Mouse (Mus musculus): ENCODE data around the gene Pex14. TPM values are rescaled to one million over a fixed set of nuclear protein-coding genes. Genes with fewer than 3 reads are reported as not detected.
A peak's percentile ranks its signal among the peaks of the same experiment; 100 is the strongest.

Gene Pex14
- total RNA-seq (2021), result 10 to 100 TPM; 26.5 to 27.2 TPM

DNA sequence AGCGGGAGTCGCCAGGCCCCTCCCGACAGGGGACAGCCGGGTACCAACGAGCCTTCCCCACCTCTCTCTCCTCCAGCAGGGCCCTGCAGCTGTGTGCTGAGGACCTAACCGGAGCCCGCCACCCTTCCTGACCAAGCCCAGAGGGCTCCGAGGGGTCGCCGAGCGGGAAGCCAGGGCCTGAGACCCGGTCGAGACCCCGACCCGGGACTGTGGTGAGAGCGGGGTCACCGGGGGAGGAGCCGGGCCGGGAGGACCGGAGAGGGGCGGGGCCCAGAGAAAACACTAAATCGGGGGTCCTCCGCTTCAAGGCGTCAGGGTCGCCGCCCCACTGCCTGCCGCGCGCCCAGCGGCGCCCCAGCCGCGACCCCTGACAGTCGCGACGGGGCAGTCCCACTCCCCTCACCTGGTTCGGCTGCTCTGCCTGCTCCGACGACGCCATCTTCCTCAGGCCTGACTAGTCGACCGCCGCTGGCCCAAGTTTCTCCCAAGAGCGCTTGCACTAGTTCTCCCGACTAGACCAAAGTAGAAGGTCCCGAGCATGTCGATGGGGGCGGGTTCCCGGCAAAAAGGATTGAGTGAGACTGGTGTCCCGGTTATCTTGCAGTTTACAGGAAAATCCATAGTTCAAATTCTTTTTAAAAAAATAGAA is at the start of gene Pex14:
Pex14 (minus strand) TSS at position 508 of the 649 bp plus-strand sequence.
- intact Hi-C loops (cut with DNase I), result loop anchor here (5.0 kb wide), 1 partner anchor 988 kb away; the partner anchor contains the start of gene Gpr157
- peak; percentile 94 for DNase-seq

DNA sequence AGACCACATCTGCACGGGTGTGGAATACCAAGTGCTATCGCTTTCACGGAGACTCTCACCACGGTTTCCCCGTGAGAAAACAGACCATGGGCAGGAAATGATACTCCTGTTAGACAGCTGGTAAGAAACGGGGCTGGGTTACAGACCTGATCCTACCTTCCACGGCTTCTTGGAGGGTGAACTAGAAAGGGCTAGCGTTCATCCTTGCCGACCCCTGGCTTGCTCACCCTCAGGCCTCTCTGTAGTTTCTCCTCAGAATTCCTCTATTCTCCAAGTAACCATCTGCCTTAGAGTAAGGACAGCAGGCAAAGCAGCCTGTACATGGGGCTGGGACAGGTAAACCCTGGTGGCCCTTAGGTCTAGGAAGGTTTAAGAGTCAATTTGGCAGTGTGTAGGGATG is 49.5 kb upstream of the Pex14 start:
- DNase-seq, result no peak
- intact Hi-C loops (cut with DNase I), result loop anchor here (10.0 kb wide), 2 partner anchors 336 to 466 kb away; partner anchors contain the start of genes Lzic and Nmnat1

DNA sequence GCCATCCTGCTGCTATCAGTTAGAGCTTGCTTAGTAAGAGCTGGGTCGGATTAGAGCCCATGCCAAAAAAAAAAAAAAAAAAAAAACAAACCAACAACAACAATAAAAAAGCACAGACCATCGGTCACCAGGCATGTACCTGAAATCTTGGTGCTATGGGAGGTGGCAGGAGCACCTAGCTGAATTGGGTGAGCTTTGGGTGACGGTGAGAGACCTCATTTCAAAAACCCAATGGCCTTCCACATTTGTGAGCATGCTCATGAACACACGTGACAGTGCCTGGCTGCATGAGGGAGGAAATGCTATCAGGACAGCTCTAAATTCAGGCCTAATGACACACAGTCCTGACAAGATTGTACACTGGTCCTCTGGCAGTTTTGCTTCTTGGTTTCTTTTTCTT is 48.4 kb upstream of the Pex14 start:
- no peak for DNase-seq
- intact Hi-C loops (cut with DNase I), result loop anchor here (10.0 kb wide), 2 partner anchors 337 to 467 kb away; partner anchors contain the start of genes Lzic and Nmnat1

DNA sequence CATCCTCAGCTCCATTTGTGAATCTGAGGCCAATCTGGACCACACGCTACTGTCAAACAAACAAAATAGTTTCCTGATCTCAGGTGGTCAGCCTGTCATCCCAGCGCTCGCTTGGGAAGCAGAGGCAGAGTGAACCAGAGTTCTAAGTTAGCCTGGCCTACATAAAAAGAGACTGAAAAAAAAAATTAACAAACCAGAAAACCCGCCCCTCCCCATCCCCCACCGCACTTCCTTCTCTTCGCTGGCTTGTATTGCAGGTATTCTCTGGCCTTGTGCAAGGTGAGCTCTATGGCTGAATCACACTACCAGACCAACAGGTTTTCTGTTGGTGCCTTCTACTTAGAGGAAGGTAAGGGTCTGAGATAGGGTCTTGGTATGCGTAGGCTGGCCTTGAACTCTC is 47.9 kb upstream of the Pex14 start:
- intact Hi-C loops (cut with DNase I), result loop anchor here (10.0 kb wide), 2 partner anchors 337 to 467 kb away; partner anchors contain the start of genes Lzic and Nmnat1
- DNase-seq, result no peak

DNA sequence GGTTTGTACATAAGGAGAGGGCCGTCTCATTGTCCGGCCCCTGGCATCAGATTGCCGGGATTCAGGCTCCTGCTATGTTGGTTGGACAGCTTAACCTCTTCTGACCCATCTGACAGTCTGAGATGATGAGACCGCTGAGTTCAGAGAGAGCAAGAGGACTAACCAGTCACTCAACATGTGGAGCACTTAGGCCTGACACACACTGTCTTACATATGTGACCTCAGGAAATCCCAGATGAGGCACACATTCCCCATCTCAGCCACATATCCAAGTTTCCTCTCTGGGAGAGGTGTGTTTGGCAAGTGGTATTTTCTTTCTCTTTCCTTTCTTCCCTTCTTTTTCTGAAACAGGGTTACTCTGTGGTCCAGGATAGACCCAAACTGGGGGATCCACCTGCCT is 45.5 kb upstream of the Pex14 start:
- intact Hi-C loops (cut with DNase I), result loop anchor here (2.0 to 10.0 kb wide), 4 partner anchors 40 to 470 kb away; partner anchors contain the start of genes Lzic and Nmnat1
- DNase-seq, result no peak

DNA sequence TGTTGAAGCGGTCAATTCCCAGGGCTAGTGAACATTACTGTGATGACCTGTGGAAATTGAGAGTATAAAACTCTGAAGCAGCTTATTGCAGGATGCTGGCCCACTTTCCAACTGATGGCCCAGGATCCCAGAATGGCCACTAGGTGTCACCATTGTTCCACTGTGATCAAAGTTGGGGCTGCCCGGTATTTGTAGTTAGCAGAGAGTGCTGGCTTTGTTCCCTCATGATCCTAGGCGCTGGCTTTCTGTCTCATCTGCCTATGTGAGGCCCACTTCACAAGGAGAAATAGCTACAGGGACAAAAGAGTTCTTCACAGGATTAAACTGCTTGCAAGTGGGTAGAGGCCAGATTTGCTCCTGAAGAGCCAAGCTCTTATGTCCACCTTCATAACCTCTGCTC is 44.8 kb upstream of the Pex14 start:
- peak; percentile 88 to 92 for DNase-seq
- intact Hi-C loops (cut with DNase I), result loop anchor here (2.0 to 10.0 kb wide), 5 partner anchors 40 to 470 kb away; partner anchors contain the start of genes Kif1b, Lzic and Nmnat1

DNA sequence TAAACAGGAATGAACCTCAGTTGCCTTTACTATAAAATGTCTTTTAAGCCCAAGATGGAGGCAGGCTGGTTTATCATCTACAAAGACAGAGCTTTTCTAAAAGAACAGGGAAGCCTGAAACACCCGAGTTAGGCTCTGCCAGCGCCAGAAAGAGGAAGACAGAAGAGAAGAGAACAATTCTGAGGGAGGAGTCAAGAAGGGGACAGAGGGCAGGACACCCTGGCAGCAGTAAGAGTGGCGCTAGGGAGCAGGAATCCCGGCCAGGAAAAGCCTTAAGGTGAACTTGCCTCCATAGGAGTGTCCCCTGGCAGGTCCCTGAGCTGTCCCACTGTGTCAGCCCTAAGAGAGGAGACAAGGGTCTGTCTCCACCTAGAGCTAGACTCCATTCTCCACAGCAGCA is 43.9 kb upstream of the Pex14 start:
- intact Hi-C loops (cut with DNase I), result loop anchor here (5.0 to 10.0 kb wide), 3 partner anchors 164 to 471 kb away; partner anchors contain the start of genes Kif1b, Lzic and Nmnat1
- DNase-seq, result no peak

DNA sequence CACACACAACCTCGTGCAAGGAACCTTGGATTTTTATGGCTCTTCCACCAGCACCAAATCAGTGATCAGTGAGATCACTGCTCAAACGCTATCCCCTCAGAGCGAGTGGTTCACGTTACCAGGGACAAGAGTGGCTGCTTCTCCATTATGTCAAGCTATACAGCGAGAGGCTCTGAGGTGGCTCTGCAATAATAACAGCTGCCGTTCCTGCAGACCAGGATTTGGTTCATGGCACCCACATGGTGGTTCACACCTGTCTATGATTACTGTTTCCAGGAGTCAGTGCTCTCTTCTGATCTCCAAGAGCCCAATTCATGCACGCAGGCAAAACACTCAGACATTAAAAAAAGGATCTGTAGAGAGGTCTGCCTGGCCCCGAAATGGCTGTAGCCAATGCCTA is 38.8 kb upstream of the Pex14 start:
- intact Hi-C loops (cut with DNase I), result no loop called here
- DNase-seq, result no peak

DNA sequence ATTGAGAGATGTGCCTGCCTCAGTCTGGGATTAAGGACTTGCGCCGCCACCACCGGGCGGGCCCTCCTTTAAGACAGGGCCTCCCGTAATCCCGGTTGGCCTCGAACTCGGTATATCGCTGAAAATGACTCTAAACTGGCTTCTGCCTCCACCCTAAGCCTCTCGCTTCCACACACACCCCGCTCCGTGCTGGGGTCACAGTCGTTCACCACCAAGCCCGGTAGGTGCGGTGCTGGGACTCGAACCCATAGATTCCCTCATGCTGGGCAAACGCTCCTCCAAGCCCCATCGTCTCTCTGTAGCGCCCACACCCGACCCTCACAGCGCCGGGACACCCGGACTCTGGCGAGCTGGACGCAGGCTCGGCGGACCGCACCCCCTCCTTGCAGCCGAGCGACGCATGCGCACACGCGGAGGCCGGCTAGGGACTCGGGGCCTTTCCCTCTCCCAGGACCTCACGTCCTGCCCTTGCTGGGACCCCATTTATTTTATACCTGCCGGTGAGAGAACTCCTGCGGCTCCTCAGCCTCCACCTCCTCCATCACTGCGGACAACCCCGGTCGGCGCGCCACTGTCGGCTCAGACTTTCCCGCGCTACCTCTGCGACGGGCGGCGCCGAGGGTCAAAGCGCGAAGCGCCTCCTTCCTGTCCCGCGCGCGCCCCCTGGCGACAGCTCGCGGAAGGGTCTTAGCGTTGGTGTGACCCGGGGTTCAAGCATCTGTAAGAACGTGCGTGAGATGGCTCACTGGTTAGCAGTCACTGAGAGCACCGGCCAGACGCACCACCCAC is 37.5 kb upstream of the Pex14 start, which contains the start of gene Cenps:
Cenps (minus strand) TSS at position 648 of the 789 bp plus-strand sequence.
- intact Hi-C loops (cut with DNase I), result loop anchor here (1.0 kb wide), 1 partner anchor 61 kb away; no protein-coding TSS in a partner anchor
- peak; percentile 91 to 95 for DNase-seq

DNA sequence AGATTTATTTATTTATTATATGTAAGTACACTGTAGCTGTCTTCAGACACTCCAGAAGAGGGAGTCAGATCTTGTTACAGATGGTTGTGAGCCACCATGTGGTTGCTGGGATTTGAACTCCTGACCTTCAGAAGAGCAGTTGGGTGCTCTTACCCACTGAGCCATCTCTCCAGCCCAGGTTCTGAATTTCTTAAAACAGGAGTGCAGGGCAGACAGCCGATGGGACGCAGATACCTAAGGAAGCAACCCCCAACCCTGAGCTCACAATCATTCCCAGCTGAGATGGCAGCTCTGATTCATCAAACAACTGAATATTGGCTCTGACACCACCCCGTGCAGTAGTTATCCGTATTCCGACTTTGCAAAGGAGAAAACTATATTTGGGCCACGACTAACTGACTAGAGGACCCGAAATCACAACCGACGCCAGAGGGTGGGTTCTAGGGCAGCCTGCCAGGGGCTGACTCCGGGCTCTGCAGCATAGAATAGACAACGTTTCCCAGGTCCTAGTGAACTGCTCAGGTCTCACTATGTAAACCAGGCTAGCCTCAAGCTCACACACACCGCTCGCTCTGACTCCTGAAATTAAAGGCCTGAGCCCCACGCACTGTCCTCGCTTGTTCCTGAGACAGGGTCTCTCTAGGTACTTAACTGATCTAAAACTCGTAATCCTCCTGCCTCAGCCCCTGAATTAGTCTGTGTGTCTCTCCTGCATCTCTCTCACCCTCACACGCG is 36.6 kb upstream of the Pex14 start:
- intact Hi-C loops (cut with DNase I), result no loop called here
- DNase-seq, result no peak

DNA sequence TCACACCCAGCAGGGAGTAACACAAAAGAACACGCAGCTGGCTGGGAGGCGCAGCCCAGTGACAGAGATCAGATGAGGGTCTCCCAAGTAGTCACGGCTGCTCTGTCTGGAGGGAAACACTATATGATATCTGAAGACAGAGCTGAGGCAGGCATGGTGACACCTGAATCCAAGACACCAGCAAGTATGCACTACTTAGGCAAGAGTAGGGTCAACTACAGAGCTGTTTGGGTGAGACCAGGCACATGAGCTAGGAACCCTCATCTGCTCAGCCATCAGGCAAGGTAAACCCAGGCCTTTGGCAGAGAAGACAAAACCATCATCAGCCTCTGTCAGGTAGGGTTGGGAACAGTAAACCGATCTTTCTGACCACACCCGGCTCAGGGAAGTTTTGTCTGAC is 33.7 kb upstream of the Pex14 start:
- intact Hi-C loops (cut with DNase I), result no loop called here

DNA sequence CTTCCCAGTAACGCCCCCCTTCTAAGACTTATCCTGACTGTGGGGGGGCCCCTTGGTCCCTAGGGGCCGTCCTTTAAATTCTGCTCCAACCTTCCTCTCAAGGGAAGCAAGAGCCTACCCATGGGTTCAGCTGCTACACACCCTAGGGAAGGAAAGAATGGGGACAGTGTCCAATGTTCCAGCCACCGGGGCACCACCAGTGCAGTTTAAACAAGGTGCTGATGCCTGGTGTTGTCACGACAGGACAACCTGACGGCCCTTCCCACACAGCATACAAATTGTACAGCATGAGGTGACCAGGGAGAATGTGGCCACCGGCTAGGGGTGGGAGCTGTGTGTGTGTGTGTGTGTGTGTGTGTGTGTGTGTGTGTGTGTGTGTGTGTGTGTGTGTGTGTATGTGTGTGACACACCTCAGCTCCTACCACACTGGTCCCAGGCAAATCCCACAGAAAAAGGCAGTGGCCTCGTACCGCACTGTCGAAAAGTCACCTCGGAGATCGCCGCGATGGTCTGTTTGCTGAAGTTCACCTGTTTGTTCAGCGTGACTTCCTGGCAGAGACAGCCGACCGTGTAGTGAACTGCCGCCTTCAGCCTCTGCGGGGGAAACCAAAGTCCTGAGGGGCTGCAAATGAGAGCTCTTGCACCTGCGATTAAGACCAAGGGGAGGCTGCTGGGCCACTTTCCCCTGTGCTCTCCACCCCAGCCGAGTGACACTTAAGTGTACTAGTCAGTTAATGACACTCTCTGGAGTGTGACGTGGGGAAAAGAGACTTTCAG is 32.3 kb upstream of the Pex14 start:
- intact Hi-C loops (cut with DNase I), result no loop called here
- DNase-seq, result no peak

More for the DNA sequence above, 33.7 kb upstream of the Pex14 start:
- DNase-seq, result no peak

DNA sequence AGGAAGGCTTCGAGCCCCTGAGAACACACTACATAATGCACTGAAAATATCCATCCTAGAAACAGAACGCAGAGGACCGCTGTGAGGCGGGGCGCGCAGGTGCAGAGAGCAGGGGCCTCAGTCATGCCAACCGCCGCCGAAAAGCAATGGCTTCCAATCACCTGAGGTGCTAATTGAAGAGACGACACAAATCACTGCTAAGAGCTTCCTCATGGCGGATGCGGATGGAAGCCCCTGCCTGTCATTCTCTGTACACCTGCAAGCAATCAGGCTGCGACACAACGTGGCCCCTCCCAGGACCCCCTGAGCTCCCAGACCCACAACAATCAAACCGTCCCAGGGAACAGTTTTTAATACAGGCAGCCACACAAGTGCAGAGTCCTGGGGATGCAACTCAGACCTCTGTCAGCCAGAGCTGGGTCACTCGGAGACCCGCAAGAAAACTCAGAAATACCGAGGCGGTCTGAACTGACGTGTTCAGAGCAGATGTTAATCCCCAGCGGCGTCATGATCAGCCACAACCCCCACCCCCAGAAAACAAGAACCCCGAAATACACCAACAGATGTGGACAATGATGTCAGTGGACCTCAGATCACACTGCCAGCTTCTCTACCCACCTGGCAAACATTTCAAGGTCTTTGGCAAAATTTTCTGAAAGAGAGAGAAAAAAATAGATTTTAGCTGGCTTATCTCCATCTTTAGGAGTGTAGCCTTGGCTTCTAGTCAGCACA is 31.5 kb upstream of the Pex14 start:
- no peak for DNase-seq
- intact Hi-C loops (cut with DNase I), result no loop called here

DNA sequence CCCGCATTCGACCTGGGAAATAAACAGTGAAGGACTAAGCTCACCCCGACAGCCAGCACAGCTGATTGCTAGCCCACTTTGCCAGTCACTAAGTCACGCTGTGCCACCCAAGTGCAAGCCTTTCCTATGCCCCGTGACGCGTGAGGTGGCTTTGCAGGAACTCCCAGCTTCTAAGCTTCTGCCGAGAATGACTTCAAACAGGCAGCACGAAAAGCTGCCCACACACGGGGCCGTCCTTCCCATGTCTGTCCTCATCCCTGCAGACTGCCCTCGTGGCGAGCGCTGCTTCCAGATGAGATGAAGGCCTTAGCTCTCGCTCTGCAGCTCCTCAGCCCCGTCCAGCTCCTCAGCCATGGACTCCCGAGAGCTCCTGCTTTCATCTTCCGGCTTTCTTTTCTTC is 28.8 kb upstream of the Pex14 start:
- intact Hi-C loops (cut with DNase I), result no loop called here

DNA sequence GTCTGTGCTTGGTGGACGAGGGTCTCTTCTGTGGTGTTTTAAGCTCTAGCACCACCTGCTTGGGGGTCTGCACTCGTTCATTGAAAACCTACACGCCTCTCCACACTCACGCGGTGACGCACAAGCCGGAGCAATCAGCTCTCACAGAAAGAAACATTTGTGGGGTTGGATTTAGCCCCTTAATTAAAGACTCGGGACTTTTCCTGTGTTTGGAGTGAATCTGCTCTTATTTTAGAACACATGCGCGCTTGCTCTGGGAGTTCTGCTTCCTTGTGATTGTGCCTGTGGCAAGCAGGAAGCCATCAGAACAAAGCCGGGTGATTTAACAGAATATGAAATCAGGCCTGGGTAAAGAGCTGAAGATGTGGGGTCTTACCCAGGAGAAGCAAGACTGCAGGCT is 27.0 kb upstream of the Pex14 start, which contains the start of gene Cort:
Cort (minus strand) TSS at position 101 of the 400 bp plus-strand sequence.
- intact Hi-C loops (cut with DNase I), result no loop called here
- DNase-seq, result no peak

More for the DNA sequence above, 28.8 kb upstream of the Pex14 start:
- no peak for DNase-seq

DNA sequence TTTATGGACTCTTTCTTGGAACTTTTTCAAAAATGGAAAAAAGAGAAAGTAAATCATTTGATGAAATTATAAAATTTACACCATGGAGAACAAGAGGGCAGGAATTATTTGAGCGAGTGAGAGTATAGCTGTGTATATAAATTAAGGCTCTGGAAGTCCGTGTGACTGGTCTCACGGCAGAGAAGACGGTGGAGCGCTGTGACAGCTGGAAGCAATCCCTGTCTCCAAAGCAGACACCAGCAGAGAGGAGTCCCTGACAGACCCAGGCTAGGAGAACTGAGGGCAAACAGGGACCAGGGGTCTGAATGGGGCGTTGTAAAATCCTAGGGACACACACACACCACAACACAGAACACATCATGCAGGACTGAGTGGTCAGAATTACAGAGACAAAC is 26.4 kb upstream of the Pex14 start:
- intact Hi-C loops (cut with DNase I), result no loop called here
- no peak for DNase-seq

DNA sequence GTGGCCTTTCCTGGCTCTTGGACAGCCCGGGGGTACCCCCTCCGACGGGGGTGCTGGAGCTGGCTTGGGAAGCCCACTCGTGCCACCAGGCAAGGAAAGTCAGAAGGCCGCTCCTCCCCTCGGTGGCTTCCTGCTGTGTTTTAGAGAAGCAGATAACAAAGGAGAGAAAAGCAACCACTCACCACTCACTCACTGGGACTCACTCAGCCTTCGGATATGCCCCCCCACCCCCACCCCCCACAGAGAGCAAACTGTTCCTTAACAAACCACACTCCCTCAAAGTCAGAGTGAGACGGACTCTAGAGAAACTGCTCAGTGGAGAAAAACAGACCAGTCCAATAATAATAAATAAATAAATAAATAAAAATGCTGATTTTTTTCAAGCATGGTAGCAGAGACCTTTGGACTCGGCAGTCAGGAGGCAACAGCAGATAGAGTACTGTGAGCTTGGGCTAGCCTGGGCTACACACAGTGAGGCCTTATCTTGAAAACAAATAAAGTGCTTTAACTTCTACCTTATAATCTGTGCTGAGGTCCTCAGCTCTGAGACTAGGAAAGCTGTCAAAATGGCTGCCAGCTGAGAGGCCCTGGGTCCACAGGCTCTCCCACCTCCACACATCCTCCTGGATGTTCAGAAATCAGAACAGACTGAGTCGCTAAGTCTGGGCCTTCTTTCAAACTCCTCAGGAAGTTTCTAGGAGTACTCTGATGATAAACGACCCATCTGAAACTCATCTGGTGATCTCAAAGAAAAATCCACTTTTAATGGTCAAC is 25.9 kb upstream of the Pex14 start:
- DNase-seq, result no peak
- intact Hi-C loops (cut with DNase I), result no loop called here

DNA sequence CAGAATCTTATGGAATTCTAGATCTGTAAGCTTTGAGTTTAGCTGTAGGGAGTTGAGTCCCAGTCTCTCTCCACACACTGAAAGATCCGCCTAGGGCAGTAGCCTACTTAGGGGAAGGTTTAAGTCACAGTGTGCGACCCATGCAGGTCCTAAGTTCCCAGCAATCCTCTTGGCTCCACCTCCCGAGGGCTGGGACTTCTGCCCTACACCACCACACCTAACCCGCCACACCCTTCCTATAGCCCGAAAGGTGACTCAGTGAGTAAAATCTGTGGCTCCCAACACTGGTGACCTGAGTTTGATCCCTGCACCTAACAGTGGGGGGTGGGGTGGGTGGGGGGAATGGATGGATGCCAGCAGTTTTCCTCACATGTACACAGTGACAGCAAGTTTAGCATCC is 23.8 kb upstream of the Pex14 start:
- no peak for DNase-seq
- intact Hi-C loops (cut with DNase I), result no loop called here

All from heart, postnatal 10 days (tissue).